Mouse (Mus musculus) heart, adult 2 months (tissue): ENCODE results near the gene Aldh3b2. TPM values are rescaled to one million over a fixed set of nuclear protein-coding genes. Genes with fewer than 3 reads are reported as not detected.
A peak's percentile ranks its signal among the peaks of the same experiment; 100 is the strongest.

Experiments used
- DNase-seq, 2 experiments: peaks; one replicate each; pipeline ENCODE4 v3.0.0; 2021
- H3K27ac ChIP-seq: fragments of 200-600 bp; 2 replicates; pipeline ENCODE4 v1.8.1; 2022
- H3K27me3 ChIP-seq: fragments of 200-500 bp; 2 replicates; pipeline ENCODE4 v1.6.1; 2012; ENCODE audit warnings: mild to moderate bottlenecking, low read length, inconsistent platforms, mixed read lengths; ENCODE audit not compliant: control insufficient read depth, insufficient read depth
- H3K36me3 ChIP-seq: fragments of 200-500 bp; 2 replicates; pipeline ENCODE4 v1.6.1; 2012; ENCODE audit warnings: low read length, inconsistent platforms; ENCODE audit not compliant: control insufficient read depth, insufficient read depth
- H3K4me1 ChIP-seq: fragments of 200-500 bp; 2 replicates; pipeline ENCODE4 v1.6.1; 2011; ENCODE audit warnings: low read length; ENCODE audit not compliant: control insufficient read depth, insufficient read depth
- H3K4me3 ChIP-seq: fragments of 200-600 bp; 2 replicates; pipeline ENCODE4 v1.8.1; 2022
- H3K79me2 ChIP-seq: fragments of 200-500 bp; replicated peaks from 2 replicates; pipeline ENCODE4 v1.6.1; 2012; ENCODE audit warnings: mild to moderate bottlenecking, inconsistent platforms, low read length, moderate library complexity, mixed read lengths; ENCODE audit not compliant: control insufficient read depth, insufficient read depth
- H3K9ac ChIP-seq: fragments of 200-500 bp; 2 replicates; pipeline ENCODE4 v1.6.1; 2012; ENCODE audit warnings: low read depth, mild to moderate bottlenecking, control low read depth, inconsistent platforms, low read length, mixed read lengths
- CTCF ChIP-seq: fragments of 200-600 bp; IDR thresholded peaks from 2 replicates; pipeline ENCODE4 v1.8.1; 2022; ENCODE audit warnings: antibody characterized with exemption, mild to moderate bottlenecking, moderate library complexity
- EP300 ChIP-seq: fragments of 200-500 bp; IDR thresholded peaks from 2 replicates; pipeline ENCODE4 v1.6.1; 2011; ENCODE audit warnings: low read depth, low read length, control low read depth; ENCODE audit not compliant: insufficient read depth
- POLR2A ChIP-seq: fragments of 200-500 bp; IDR thresholded peaks from 2 replicates; pipeline ENCODE4 v1.6.1; 2011; ENCODE audit warnings: mild to moderate bottlenecking, low read depth, low read length, control low read depth; ENCODE audit not compliant: insufficient read depth
- WGBS: fragments of 180-500 bp; shearing (Covaris S2); methylation state at CpG from one replicate; pipeline ENCODE4 v1.1.7; 2018; 5-methylcytosine and 5-hydroxymethylcytosine counted together
- intact Hi-C: fragments of 180-260 bp; cut with DNase I; formaldehyde crosslinking; loops from one replicate; pipeline ENCODE4 v1.15.1; 2025
- polyA plus RNA-seq: library from polyadenylated mRNA; depleted of rRNA; stranded (reverse); fragments of >200 nt; gene quantifications from 2 replicates; pipeline ENCODE4 v1.2.3, GENCODE M21; 2012
- total RNA-seq, 2 experiments: library from RNA; stranded (reverse); gene quantifications; 2 replicates each; pipeline ENCODE4 v1.2.3; 2021

The Aldh3b2 gene
- total and polyA plus RNA-seq, 3 experiments, result 0.18 to 1.6 (median 0.26) TPM

DNA sequence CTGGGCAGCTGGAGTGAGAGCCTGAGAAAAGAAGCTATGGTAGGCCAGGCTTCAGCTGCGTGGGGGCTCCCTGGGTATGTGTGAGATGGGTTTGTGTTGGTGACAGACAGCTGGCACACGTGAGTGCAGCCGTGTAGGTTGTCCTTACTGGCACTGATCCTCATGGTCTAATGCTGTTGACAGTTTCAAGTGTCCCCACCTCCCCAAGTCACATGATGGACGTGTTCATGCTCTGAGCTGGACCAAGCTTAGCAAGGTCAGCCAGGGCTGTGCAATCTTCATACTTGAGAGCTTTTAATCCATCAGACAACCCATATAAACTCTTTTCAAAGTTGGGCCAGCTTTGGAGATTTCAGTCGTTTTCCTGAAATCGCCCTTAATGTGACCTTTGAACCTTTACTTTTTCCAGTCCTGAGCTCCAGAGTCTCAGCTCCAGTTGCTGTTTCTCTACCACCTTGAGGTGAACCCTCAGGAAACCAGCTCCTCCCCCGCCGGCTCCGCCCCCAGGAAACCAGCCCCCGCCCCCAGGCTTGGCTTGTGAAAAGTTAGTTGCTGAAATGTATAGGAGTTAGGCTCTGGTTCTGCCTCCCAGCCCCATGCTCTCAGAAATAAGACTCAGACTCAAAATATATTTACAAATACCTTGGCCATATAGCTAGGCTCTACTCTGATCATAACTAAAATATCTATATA is 26.1 kb upstream of the Aldh3b2 start:
- Histone ChIP-seq H3K27ac (peak overlapping the region; percentile 47; the same call in 1 of the 2 replicates), H3K79me2 (no peaks in the 10 kb centered on the region), H3K27me3 (no peaks in the 10 kb centered on the region), H3K4me1 (no peaks in the 10 kb centered on the region; the same call in 1 of the 2 replicates), H3K9ac (no peak overlapping the region), H3K36me3 (no peaks in the 10 kb centered on the region), H3K4me3 (no peak overlapping the region)
- TF ChIP-seq EP300 (peak; percentile 88), CTCF (no peak)
- 21% methylated on average over 10 of the region's 10 CpGs for WGBS
- DNase-seq, result no peak
- intact Hi-C loops, result loop anchor here (1.0 kb wide), 1 partner anchor 34 kb away; no protein-coding TSS in a partner anchor

- H3K4me1 ChIP-seq, result no peaks in the 10 kb centered on the region; the same call in 1 of the 2 replicates
- no peaks in the 10 kb centered on the region for H3K27me3 ChIP-seq
- H3K79me2 ChIP-seq, result no peaks in the 10 kb centered on the region
- intact Hi-C loops, result loop anchor here (1.0 kb wide), 2 partner anchors 34 to 67 kb away; no protein-coding TSS in a partner anchor
- peak; percentile 62 to 70 for DNase-seq
- WGBS, result 31% methylated on average over 2 of the region's 2 CpGs
- H3K4me3 ChIP-seq, result no peak overlapping the region
- H3K36me3 ChIP-seq, result no peaks in the 10 kb centered on the region
- peak; percentile 75; the same call in 1 of the 2 replicates for TF ChIP-seq EP300
- TF ChIP-seq POLR2A, result no peak
- TF ChIP-seq CTCF, result peak; percentile 100
- H3K27ac ChIP-seq, result peak overlapping the region; percentile 47; the same call in 1 of the 2 replicates
- H3K9ac ChIP-seq, result no peak overlapping the region
Observed at GRCm38 (mm10) chr19:3946715-3947114, 25.4 kb upstream of the Aldh3b2 start.

DNA sequence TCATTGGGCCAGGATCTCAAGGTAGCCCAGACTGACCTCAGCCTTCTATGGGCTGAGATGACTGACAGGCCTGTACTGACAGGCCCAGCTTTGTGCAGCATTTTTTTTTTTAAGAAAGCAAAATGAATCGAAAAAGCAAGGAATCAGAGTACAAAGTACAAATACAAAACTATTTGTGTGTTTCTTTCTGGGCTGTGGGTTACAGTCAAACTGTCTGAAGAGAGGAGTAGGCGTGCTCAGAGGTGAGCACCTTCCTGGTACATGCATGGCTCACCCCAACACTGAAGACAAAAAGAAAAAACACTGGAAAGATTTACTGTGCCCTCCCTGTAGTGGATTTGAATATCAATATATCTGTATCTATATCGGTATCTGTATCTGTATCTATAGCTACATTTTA is 24.3 kb upstream of the Aldh3b2 start:
- no peak overlapping the region for H3K4me3 ChIP-seq
- no peaks in the 10 kb centered on the region for H3K27me3 ChIP-seq
- TF ChIP-seq CTCF (no peak), POLR2A (no peak), EP300 (no peak)
- 77% methylated on average over 3 of the region's 3 CpGs for WGBS
- H3K9ac ChIP-seq, result no peak overlapping the region
- no peaks in the 10 kb centered on the region; the same call in 1 of the 2 replicates for H3K4me1 ChIP-seq
- no peak for DNase-seq
- H3K36me3 ChIP-seq, result no peaks in the 10 kb centered on the region
- intact Hi-C loops, result loop anchor here (1.0 kb wide), 1 partner anchor 65 kb away; no protein-coding TSS in a partner anchor
- no peaks in the 10 kb centered on the region for H3K79me2 ChIP-seq
- no peak overlapping the region for H3K27ac ChIP-seq

DNA sequence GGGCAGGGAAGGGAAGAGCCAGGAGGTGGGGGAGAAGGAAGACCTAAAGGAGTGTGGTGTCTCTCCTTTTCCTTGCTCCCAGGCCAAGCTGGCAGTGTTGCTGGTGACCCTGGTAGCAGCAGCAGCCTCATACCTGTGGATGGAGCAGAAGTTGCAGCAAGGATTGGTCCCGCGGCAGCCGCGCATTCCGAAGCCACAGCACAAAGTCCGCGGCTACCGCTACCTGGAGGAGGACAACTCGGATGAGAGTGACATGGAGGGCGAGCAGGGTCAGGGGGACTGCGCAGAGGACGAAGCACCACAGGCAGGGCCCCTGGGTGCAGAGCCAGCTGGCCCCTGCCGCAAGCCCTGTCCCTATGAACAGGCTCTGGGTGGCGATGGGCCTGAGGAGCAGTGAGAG is 23.6 kb upstream of the Aldh3b2 start:
- no peak for DNase-seq
- H3K9ac ChIP-seq, result no peak overlapping the region
- no peak for TF ChIP-seq POLR2A
- TF ChIP-seq EP300, result no peak
- H3K27ac ChIP-seq, result no peak overlapping the region
- WGBS, result 80% methylated on average over 14 of the region's 14 CpGs
- H3K4me1 ChIP-seq, result no peaks in the 10 kb centered on the region; the same call in 1 of the 2 replicates
- H3K36me3 ChIP-seq, result no peaks in the 10 kb centered on the region
- H3K27me3 ChIP-seq, result no peaks in the 10 kb centered on the region
- no peak overlapping the region for H3K4me3 ChIP-seq
- intact Hi-C loops, result no loop called here
- H3K79me2 ChIP-seq, result no peaks in the 10 kb centered on the region

GRCm38 (mm10) chr19:3950331-3950730 is 21.8 kb upstream of the Aldh3b2 start:
- intact Hi-C loops, result no loop called here
- WGBS, result 84% methylated on average over 3 of the region's 3 CpGs
- Histone ChIP-seq H3K4me3 (no peak overlapping the region), H3K36me3 (no peaks in the 10 kb centered on the region), H3K27me3 (no peaks in the 10 kb centered on the region), H3K9ac (no peak overlapping the region), H3K79me2 (no peaks in the 10 kb centered on the region), H3K4me1 (no peaks in the 10 kb centered on the region; the same call in 1 of the 2 replicates), H3K27ac (no peak overlapping the region)
- no peak for DNase-seq
- TF ChIP-seq EP300 (no peak), CTCF (no peak), POLR2A (no peak)

GRCm38 (mm10) chr19:3951461-3951860 is 20.7 kb upstream of the Aldh3b2 start:
- intact Hi-C loops, result no loop called here
- no peaks in the 10 kb centered on the region for H3K79me2 ChIP-seq
- TF ChIP-seq POLR2A, result no peak
- no peak for TF ChIP-seq EP300
- no peak for TF ChIP-seq CTCF
- no peaks in the 10 kb centered on the region for H3K36me3 ChIP-seq
- H3K9ac ChIP-seq, result no peak overlapping the region
- no peak overlapping the region for H3K27ac ChIP-seq
- no peak overlapping the region for H3K4me3 ChIP-seq
- H3K4me1 ChIP-seq, result no peaks in the 10 kb centered on the region
- H3K27me3 ChIP-seq, result no peaks in the 10 kb centered on the region
- no peak for DNase-seq
